Mouse (Mus musculus) adrenal gland, postnatal 4 days (tissue): ENCODE results near the gene Gm11007. TPM values are rescaled to one million over a fixed set of nuclear protein-coding genes. Genes with fewer than 3 reads are reported as not detected.
"Not testable (repeated sequence)": the region's sequence is repeated elsewhere in the genome, so short reads cannot be mapped to it uniquely, and the experiment has no call there.

Source experiments
- DNase-seq, 2 experiments: peaks; one replicate each; pipeline ENCODE4 v3.0.0; 2021 to 2022; ENCODE audit warnings: low spot score in 2 of 2, mixed read lengths in 2 of 2
- long read RNA-seq, 2 experiments: library from polyadenylated mRNA; stranded (forward); transcript quantifications; one replicate each; pipeline ENCODE4 v2.0.0; 2021
- total RNA-seq, 2 experiments: library from RNA; stranded (reverse); gene quantifications; 2 replicates each; pipeline ENCODE4 v1.2.3; 2021

Gm11007 gene
- not detected for total RNA-seq
- long read RNA-seq, experiment 1, partial matches to known transcripts = 0 of 1 reads
- long read RNA-seq, experiment 1, other reads (novel, unspliced or antisense) = 1 of 1 reads
- long read RNA-seq, experiment 2, partial matches to known transcripts = 0 of 2 reads
- long read RNA-seq, experiment 2, other reads (novel, unspliced or antisense) = 2 of 2 reads

DNA sequence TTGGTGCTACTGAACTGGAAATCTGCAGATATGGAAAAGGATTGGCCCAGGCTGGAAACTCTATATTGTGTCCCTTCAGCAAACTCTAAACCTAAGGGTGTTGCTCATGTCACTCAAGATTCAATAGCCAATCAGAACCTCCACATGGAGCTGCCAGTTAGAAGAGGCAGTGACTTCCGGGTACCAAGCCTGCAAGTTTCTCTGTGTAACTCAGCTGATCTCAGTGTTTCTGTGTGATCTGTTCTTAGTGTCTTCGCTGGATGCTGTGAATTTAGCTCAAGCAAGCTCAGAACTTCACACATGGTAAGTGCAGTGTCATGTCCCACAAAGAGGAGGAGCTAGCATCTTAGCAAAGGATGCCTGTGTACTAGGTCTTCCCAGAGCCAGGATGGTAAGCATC lies at the start of gene Gm11007:
Gm11007 (plus strand) TSS at position 301 of the 400 bp plus-strand sequence.
- DNase-seq = not testable (repeated sequence)

Other genes with a start within 250 kb of the Gm11007 start
- 1 to 10 TPM; 3.8 to 6.9 TPM for gene Gm4724, start 208.2 kb upstream of the Gm11007 start, total RNA-seq
- gene Zfp965, start 174.0 kb upstream of the Gm11007 start, total RNA-seq = 1 to 10 TPM; 3.3 to 4.0 TPM
- not detected for gene Zfp969, start 59.7 kb downstream of the Gm11007 start, total RNA-seq
- not detected for gene Gm2007, start 97.6 kb downstream of the Gm11007 start, total RNA-seq
- 10 to 100 TPM in 1 of 2 experiments, 1 to 10 TPM in 1; 8.2 to 13.6 TPM for gene Gm14288, start 157.1 kb downstream of the Gm11007 start, total RNA-seq
- gene Gm6710, start 225.2 kb downstream of the Gm11007 start, total RNA-seq = 10 to 100 TPM; 31.5 TPM